Mouse (Mus musculus) kidney, postnatal 0 days (tissue): ENCODE data around the gene Pacrg. TPM values are rescaled to one million over a fixed set of nuclear protein-coding genes. Genes with fewer than 3 reads are reported as not detected.

Source experiments
- ATAC-seq: fragments of 200-750 bp; cut with Nextera tagmentation; replicated peaks from 2 replicates; pipeline ENCODE4 v1.8.0; 2017; ENCODE audit warnings: low read depth, moderate number of reproducible peaks, moderate TSS enrichment, moderate library complexity; ENCODE audit not compliant: low FRiP score
- DNase-seq: peaks from one replicate; pipeline ENCODE4 v3.0.0-alpha.2; 2016; ENCODE audit warnings: low spot score
- H3K27ac ChIP-seq: fragments of 300-500 bp; sonication (generic); 2 replicates; pipeline ENCODE4 v1.5.1; 2014; ENCODE audit warnings: mild to moderate bottlenecking
- H3K27me3 ChIP-seq: fragments of 300-500 bp; sonication (generic); 2 replicates; pipeline ENCODE4 v1.6.1; 2014; ENCODE audit warnings: low read length, mixed read lengths; ENCODE audit not compliant: insufficient read depth
- H3K36me3 ChIP-seq: fragments of 300-500 bp; sonication (generic); 2 replicates; pipeline ENCODE4 v1.6.1; 2014; ENCODE audit warnings: low read length, mixed read lengths; ENCODE audit not compliant: insufficient read depth
- H3K4me1 ChIP-seq: fragments of 300-500 bp; sonication (generic); replicated peaks from 2 replicates; pipeline ENCODE4 v1.6.1; 2014; ENCODE audit warnings: antibody characterized with exemption, low read length, mixed read lengths; ENCODE audit not compliant: insufficient read depth
- H3K4me2 ChIP-seq: fragments of 300-500 bp; sonication (generic); 2 replicates; pipeline ENCODE4 v1.6.1; 2014; ENCODE audit warnings: mild to moderate bottlenecking, low read length, moderate library complexity, mixed read lengths
- H3K4me3 ChIP-seq: fragments of 300-500 bp; sonication (generic); replicated peaks from 2 replicates; pipeline ENCODE4 v1.5.1; 2014; ENCODE audit warnings: low read depth, low read length
- H3K9ac ChIP-seq: fragments of 300-500 bp; sonication (generic); 2 replicates; pipeline ENCODE4 v1.6.1; 2014; ENCODE audit warnings: low read depth, low read length
- H3K9me3 ChIP-seq: fragments of 300-500 bp; sonication (generic); replicated peaks from 2 replicates; pipeline ENCODE4 v1.6.1; 2016; ENCODE audit warnings: low read length, inconsistent platforms, mixed read lengths
- CTCF ChIP-seq: IDR thresholded peaks from 2 replicates; pipeline ENCODE4 v1.5.1; 2016; ENCODE audit warnings: antibody characterized with exemption, low read depth, mild to moderate bottlenecking, moderate library complexity
- WGBS: fragments of 180-500 bp; shearing (Covaris S2); extraction: QIAGEN DNeasy Blood & Tissue Kit; methylation state at CpG from one replicate; pipeline ENCODE4 v1.1.7; 2014; 5-methylcytosine and 5-hydroxymethylcytosine counted together
- polyA plus RNA-seq: library from polyadenylated mRNA; unstranded; fragments of >200 nt; fragmentation: Nextera tagmentation; extraction: Ambion mirVana; gene quantifications from 2 replicates; pipeline ENCODE4 v1.2.1, GENCODE M21; 2015

Gene Pacrg
- polyA plus RNA-seq, 1 experiment from 2014 or later, result 3.1 TPM

DNA sequence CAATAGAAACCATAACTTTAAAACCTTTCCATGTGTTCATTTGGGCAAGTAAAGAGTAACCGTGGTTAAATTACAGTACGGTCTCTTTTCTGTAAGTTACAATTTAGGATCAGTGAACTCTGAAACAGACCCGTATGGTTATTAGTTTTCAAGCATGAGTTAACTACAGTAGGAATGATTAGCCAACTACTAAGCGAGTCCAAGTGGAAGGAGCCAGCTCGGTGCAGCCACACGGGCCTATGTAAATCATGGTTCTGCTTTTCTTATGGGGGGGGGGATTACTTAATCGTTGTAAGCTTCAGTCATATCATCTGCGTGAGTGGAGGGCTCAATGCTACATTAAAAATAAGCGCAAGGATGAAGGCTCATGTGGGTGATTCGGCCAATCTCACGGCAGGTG is 204.6 kb downstream of the Pacrg start:
- H3K27ac ChIP-seq, result peak overlapping the region; percentile 39; the same call in 1 of the 2 replicates
- DNase-seq (peak; percentile 20), ATAC-seq (peak; percentile 74)
- no peaks in the 10 kb centered on the region for H3K36me3 ChIP-seq
- no peak overlapping the region for H3K4me2 ChIP-seq
- H3K9ac ChIP-seq, result no peak overlapping the region
- no peaks in the 10 kb centered on the region for H3K9me3 ChIP-seq
- H3K4me3 ChIP-seq, result no peak overlapping the region
- H3K27me3 ChIP-seq, result no peaks in the 10 kb centered on the region
- TF ChIP-seq CTCF, result no peak
- 72% methylated on average over 11 of the region's 11 CpGs for WGBS
- H3K4me1 ChIP-seq, result no peaks in the 10 kb centered on the region; the same call in 1 of the 2 replicates

- 74% methylated on average over 6 of the region's 6 CpGs for WGBS
Measured at GRCm38 (mm10) chr17:10635046-10635445, 205.1 kb downstream of the Pacrg start.

DNA sequence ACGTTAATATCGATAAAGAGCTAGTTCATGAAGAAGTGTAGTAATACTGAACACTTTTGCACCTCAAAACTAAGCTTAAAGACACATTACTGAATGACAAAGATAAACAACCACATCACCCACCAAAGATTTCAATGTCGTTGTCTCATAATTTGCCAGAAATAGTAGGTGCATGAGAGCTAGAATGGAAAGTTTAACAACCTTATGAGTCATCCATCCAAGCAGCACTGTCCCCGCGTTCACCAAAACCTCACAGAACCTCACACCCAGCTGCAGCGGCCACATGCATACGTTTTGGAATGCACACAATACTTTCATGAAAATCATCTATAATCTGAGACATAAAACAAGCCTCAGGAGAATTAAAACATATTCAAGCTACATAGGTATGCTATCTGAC is 206.3 kb downstream of the Pacrg start:
- Histone ChIP-seq H3K27me3 (no peaks in the 10 kb centered on the region), H3K9me3 (no peaks in the 10 kb centered on the region), H3K9ac (no peak overlapping the region), H3K36me3 (no peaks in the 10 kb centered on the region), H3K27ac (no peak overlapping the region), H3K4me3 (no peak overlapping the region), H3K4me1 (no peaks in the 10 kb centered on the region; the same call in 1 of the 2 replicates), H3K4me2 (no peak overlapping the region)
- DNase-seq, result no peak
- TF ChIP-seq CTCF, result no peak
- 89% methylated on average over 7 of the region's 7 CpGs for WGBS
- ATAC-seq, result no peak

More at GRCm38 (mm10) chr17:10635046-10635445, 205.1 kb downstream of the Pacrg start:
- Histone ChIP-seq H3K4me2 (no peak overlapping the region), H3K27me3 (no peaks in the 10 kb centered on the region), H3K9me3 (no peaks in the 10 kb centered on the region), H3K36me3 (no peaks in the 10 kb centered on the region), H3K9ac (no peak overlapping the region), H3K4me3 (no peak overlapping the region), H3K4me1 (no peaks in the 10 kb centered on the region; the same call in 1 of the 2 replicates), H3K27ac (peak overlapping the region; percentile 39; the same call in 1 of the 2 replicates)
- no peak for TF ChIP-seq CTCF
- DNase-seq (no peak), ATAC-seq (0 out of 2 replicates have a peak, but pooled peaks have one; percentile 3)

GRCm38 (mm10) chr17:10628240-10628639 is 211.9 kb downstream of the Pacrg start:
- no peaks in the 10 kb centered on the region for H3K27me3 ChIP-seq
- H3K9me3 ChIP-seq, result no peaks in the 10 kb centered on the region
- H3K9ac ChIP-seq, result no peak overlapping the region
- no peak overlapping the region for H3K4me2 ChIP-seq
- H3K27ac ChIP-seq, result no peak overlapping the region
- no peak for DNase-seq
- no peaks in the 10 kb centered on the region for H3K36me3 ChIP-seq
- H3K4me3 ChIP-seq, result no peak overlapping the region
- H3K4me1 ChIP-seq, result no peaks in the 10 kb centered on the region
- no peak for ATAC-seq
- TF ChIP-seq CTCF, result no peak
- 74% methylated on average over 4 of the region's 4 CpGs for WGBS

DNA sequence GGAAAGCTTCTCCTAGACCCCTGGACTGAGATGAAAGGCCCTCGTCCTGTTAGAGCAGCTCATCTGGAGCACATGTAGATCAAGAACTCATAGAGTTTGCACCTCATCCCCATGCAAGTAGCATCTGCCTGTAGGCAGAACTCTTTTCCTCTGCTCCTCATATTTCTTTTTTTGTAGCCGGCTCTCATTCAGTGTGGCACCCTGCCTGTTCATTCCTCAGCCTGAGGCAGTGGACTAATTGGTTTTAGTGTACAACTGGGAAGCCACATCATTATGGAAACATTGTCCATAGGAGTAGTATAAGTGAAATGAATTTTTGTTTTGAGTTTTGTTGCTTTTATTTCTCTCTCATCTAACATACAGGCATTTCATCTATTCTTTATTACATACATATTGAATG is 212.6 kb downstream of the Pacrg start:
- Histone ChIP-seq H3K4me2 (no peak overlapping the region), H3K9ac (no peak overlapping the region), H3K9me3 (no peaks in the 10 kb centered on the region), H3K4me3 (no peak overlapping the region), H3K36me3 (no peaks in the 10 kb centered on the region), H3K27ac (no peak overlapping the region), H3K4me1 (no peaks in the 10 kb centered on the region), H3K27me3 (no peaks in the 10 kb centered on the region)
- DNase-seq, result no peak
- no peak for ATAC-seq
- TF ChIP-seq CTCF, result no peak
- 79% methylated on average over 2 of the region's 2 CpGs for WGBS

GRCm38 (mm10) chr17:10626299-10627095 is 213.6 kb downstream of the Pacrg start:
- WGBS, result 69% methylated on average over 13 of the region's 13 CpGs
- H3K4me3 ChIP-seq, result no peak overlapping the region
- peak overlapping the region; percentile 6; the same call in 1 of the 2 replicates for H3K27ac ChIP-seq

More at GRCm38 (mm10) chr17:10626299-10627095, 213.6 kb downstream of the Pacrg start:
- TF ChIP-seq CTCF, result no peak
- peak; percentile 15 for DNase-seq
- no peak overlapping the region for H3K4me2 ChIP-seq
- ATAC-seq, result no peak; the same call in 1 of the 2 replicates
- no peaks in the 10 kb centered on the region for H3K4me1 ChIP-seq
- no peak overlapping the region for H3K9ac ChIP-seq
- no peaks in the 10 kb centered on the region for H3K9me3 ChIP-seq
- no peaks in the 10 kb centered on the region for H3K27me3 ChIP-seq
- no peaks in the 10 kb centered on the region for H3K36me3 ChIP-seq
